Mouse (Mus musculus) intestine, postnatal 0 days (tissue): Measurements from ENCODE around the gene Pax5. TPM values are rescaled to one million over a fixed set of nuclear protein-coding genes. Genes with fewer than 3 reads are reported as not detected.

Experiments used
- ATAC-seq: fragments of 200-750 bp; cut with Nextera tagmentation; 2 replicates; pipeline ENCODE4 v1.8.0; 2017; ENCODE audit warnings: mild to moderate bottlenecking, moderate TSS enrichment, moderate library complexity
- H3K27ac ChIP-seq: fragments of 300-500 bp; sonication (generic); 2 replicates; pipeline ENCODE4 v1.5.1; 2014; ENCODE audit warnings: mild to moderate bottlenecking, low read depth, low read length, moderate library complexity
- H3K27me3 ChIP-seq: fragments of 300-500 bp; sonication (generic); replicated peaks from 2 replicates; pipeline ENCODE4 v1.6.1; 2014; ENCODE audit warnings: low read length, mixed read lengths; ENCODE audit not compliant: control insufficient read depth, insufficient read depth
- H3K36me3 ChIP-seq: fragments of 300-500 bp; sonication (generic); 2 replicates; pipeline ENCODE4 v1.6.1; 2014; ENCODE audit warnings: mild to moderate bottlenecking, moderate library complexity; ENCODE audit not compliant: control insufficient read depth, insufficient read depth
- H3K4me1 ChIP-seq: fragments of 300-500 bp; sonication (generic); replicated peaks from 2 replicates; pipeline ENCODE4 v1.6.1; 2014; ENCODE audit warnings: antibody characterized with exemption, low read length, mixed read lengths; ENCODE audit not compliant: control insufficient read depth, insufficient read depth
- H3K4me2 ChIP-seq: fragments of 300-500 bp; sonication (generic); replicated peaks from 2 replicates; pipeline ENCODE4 v1.6.1; 2014; ENCODE audit warnings: low read depth, mild to moderate bottlenecking, moderate library complexity
- H3K4me3 ChIP-seq: fragments of 300-500 bp; sonication (generic); 2 replicates; pipeline ENCODE4 v1.5.1; 2014; ENCODE audit warnings: low read depth, low read length
- H3K9ac ChIP-seq: fragments of 300-500 bp; sonication (generic); 2 replicates; pipeline ENCODE4 v1.6.1; 2014; ENCODE audit warnings: mild to moderate bottlenecking, low read depth, low read length
- H3K9me3 ChIP-seq: fragments of 300-500 bp; sonication (generic); 2 replicates; pipeline ENCODE4 v1.6.1; 2016; ENCODE audit warnings: mixed run types; ENCODE audit not compliant: control insufficient read depth
- CTCF ChIP-seq: sonication (generic); IDR thresholded peaks from 2 replicates; pipeline ENCODE4 v1.5.1; 2016; ENCODE audit warnings: low read depth, mild to moderate bottlenecking, control low read depth, antibody characterized with exemption, moderate library complexity
- WGBS: fragments of 180-500 bp; shearing (Covaris S2); extraction: QIAGEN DNeasy Blood & Tissue Kit; methylation state at CpG from one replicate; pipeline ENCODE4 v1.1.7; 2014; 5-methylcytosine and 5-hydroxymethylcytosine counted together
- polyA plus RNA-seq: library from polyadenylated mRNA; unstranded; fragments of >200 nt; fragmentation: Nextera tagmentation; extraction: Ambion mirVana; gene quantifications from 2 replicates; pipeline ENCODE4 v1.2.1, GENCODE M21; 2015

Pax5 gene
- polyA plus RNA-seq, 1 experiment from 2014 or later: 0.01 TPM

DNA sequence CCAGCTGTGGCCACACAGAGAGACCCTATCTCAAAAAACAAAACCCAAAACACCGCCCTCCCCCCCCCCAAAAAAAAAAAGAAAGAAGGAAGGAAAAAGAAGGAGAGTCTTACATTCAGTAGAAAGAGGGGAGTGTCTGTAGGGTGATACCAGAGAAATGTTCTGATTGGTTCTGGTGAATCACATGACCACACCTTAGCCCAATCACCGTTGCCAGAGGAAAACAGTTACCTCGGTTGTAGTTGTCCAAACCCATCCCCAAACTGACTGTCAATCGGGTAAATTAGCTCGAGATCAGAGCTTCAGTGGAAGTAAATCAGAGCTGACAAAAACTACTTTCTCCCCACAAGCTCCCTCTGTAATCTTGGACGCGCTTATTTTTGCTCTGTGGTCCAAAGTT lies 205.3 kb downstream of the Pax5 start:
- Histone ChIP-seq H3K27me3 (no peaks in the 10 kb centered on the region), H3K36me3 (no peaks in the 10 kb centered on the region), H3K9ac (no peak overlapping the region), H3K9me3 (no peaks in the 10 kb centered on the region), H3K4me3 (no peak overlapping the region), H3K4me1 (no peaks in the 10 kb centered on the region), H3K4me2 (no peak overlapping the region), H3K27ac (no peak overlapping the region)
- 75% methylated on average over 7 of the region's 7 CpGs for WGBS
- no peak for ATAC-seq
- TF ChIP-seq CTCF: no peak

- Histone ChIP-seq H3K4me1 (no peaks in the 10 kb centered on the region), H3K36me3 (no peaks in the 10 kb centered on the region), H3K4me3 (no peak overlapping the region), H3K27me3 (no peaks in the 10 kb centered on the region), H3K9ac (no peak overlapping the region), H3K27ac (no peak overlapping the region), H3K4me2 (no peak overlapping the region), H3K9me3 (no peaks in the 10 kb centered on the region)
- no peak for TF ChIP-seq CTCF
- no peak for ATAC-seq
- WGBS: 48% methylated on average over 9 of the region's 9 CpGs
Measured at GRCm38 (mm10) chr4:44502196-44502867, 208.0 kb downstream of the Pax5 start.

DNA sequence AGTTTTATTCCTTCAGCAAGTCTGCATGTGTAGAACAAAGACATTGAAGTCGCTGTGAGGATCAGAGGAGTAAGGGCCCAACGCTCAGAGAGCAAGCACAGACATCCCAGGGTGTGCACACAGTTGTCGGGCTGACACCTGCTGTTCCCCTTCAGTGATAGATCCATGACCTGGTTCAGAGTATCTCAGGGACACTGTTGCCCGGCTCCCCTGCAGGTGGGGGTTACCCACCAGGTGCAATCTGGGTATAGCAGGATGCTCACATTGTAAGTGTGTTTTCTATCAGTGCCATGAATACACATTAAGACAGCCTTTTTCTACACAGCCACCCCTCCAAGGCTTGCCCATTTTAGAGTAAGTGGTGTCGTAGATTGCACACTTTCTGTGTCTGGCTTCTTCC lies 212.1 kb downstream of the Pax5 start:
- Histone ChIP-seq H3K27ac (no peak overlapping the region), H3K9me3 (no peaks in the 10 kb centered on the region), H3K4me3 (no peak overlapping the region), H3K4me2 (no peak overlapping the region), H3K36me3 (no peaks in the 10 kb centered on the region), H3K27me3 (no peaks in the 10 kb centered on the region), H3K4me1 (no peaks in the 10 kb centered on the region), H3K9ac (no peak overlapping the region)
- no peak for TF ChIP-seq CTCF
- WGBS: 77% methylated on average over 5 of the region's 5 CpGs
- no peak for ATAC-seq

GRCm38 (mm10) chr4:44495836-44496235 lies 214.5 kb downstream of the Pax5 start:
- no peak overlapping the region for H3K4me3 ChIP-seq
- H3K4me2 ChIP-seq: no peak overlapping the region
- no peaks in the 10 kb centered on the region for H3K27me3 ChIP-seq
- no peak for TF ChIP-seq CTCF
- no peaks in the 10 kb centered on the region for H3K36me3 ChIP-seq
- H3K9me3 ChIP-seq: no peaks in the 10 kb centered on the region
- H3K27ac ChIP-seq: no peak overlapping the region
- H3K4me1 ChIP-seq: no peaks in the 10 kb centered on the region
- no peak overlapping the region for H3K9ac ChIP-seq
- no peak for ATAC-seq
- WGBS: 85% methylated on average over 2 of the region's 2 CpGs

DNA sequence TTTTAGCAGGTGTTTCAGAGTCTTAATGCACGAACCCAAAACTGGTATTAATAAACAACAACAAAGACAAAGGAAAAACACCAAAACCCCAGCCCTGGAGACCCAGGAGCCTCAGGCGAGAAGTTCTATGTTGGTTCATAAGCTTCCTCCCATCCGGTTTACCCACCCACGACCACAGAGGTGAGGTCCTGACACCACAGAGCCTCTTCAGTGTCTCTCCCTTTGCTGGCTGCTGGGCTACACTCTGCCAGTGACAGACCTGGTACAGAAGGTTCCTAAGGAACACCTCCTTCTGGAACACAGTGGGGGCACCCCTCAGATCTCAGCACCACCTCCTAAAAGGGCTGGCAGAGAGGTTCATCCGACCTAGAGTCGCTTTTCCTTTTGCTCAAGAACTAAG lies 216.5 kb downstream of the Pax5 start:
- no peak overlapping the region for H3K9ac ChIP-seq
- TF ChIP-seq CTCF: no peak
- no peaks in the 10 kb centered on the region for H3K36me3 ChIP-seq
- H3K9me3 ChIP-seq: no peaks in the 10 kb centered on the region
- 67% methylated on average over 6 of the region's 6 CpGs for WGBS
- no peaks in the 10 kb centered on the region for H3K4me1 ChIP-seq
- H3K4me3 ChIP-seq: no peak overlapping the region
- H3K27ac ChIP-seq: no peak overlapping the region
- H3K27me3 ChIP-seq: no peaks in the 10 kb centered on the region
- no peak overlapping the region for H3K4me2 ChIP-seq
- no peak for ATAC-seq

- H3K9ac ChIP-seq: no peak overlapping the region
Measured at GRCm38 (mm10) chr4:44490872-44491271, 219.4 kb downstream of the Pax5 start.

GRCm38 (mm10) chr4:44488702-44489101 lies 221.6 kb downstream of the Pax5 start:
- H3K27me3 ChIP-seq: no peaks in the 10 kb centered on the region
- no peak overlapping the region for H3K27ac ChIP-seq
- no peaks in the 10 kb centered on the region for H3K9me3 ChIP-seq
- no peak for ATAC-seq
- no peak overlapping the region for H3K4me2 ChIP-seq
- TF ChIP-seq CTCF: no peak
- H3K4me1 ChIP-seq: no peaks in the 10 kb centered on the region
- WGBS: 37% methylated on average over 8 of the region's 8 CpGs
- no peak overlapping the region for H3K9ac ChIP-seq
- no peak overlapping the region for H3K4me3 ChIP-seq
- no peaks in the 10 kb centered on the region for H3K36me3 ChIP-seq

More at GRCm38 (mm10) chr4:44490872-44491271, 219.4 kb downstream of the Pax5 start:
- Histone ChIP-seq H3K36me3 (no peaks in the 10 kb centered on the region), H3K27ac (no peak overlapping the region), H3K9me3 (no peaks in the 10 kb centered on the region), H3K4me2 (no peak overlapping the region), H3K27me3 (no peaks in the 10 kb centered on the region), H3K4me3 (no peak overlapping the region), H3K4me1 (no peaks in the 10 kb centered on the region)
- TF ChIP-seq CTCF: no peak
- 66% methylated on average over 6 of the region's 6 CpGs for WGBS
- ATAC-seq: no peak
